Mouse (Mus musculus): Measurements from ENCODE around the gene Rab23. TPM values are rescaled to one million over a fixed set of nuclear protein-coding genes. Genes with fewer than 3 reads are reported as not detected.

Rab23 gene
- polyA plus RNA-seq, 1 experiment from 2014 or later, result 30.3 TPM

- Histone ChIP-seq H3K27me3 (ENCODE audit: control insufficient read depth, insufficient read depth, low read length) (no peaks in the 10 kb centered on the region), H3K4me2 (replicated peaks; ENCODE audit: low read depth, low read length) (no peak overlapping the region), H3K4me3 (ENCODE audit: low read depth, low read length) (no peak overlapping the region), H3K9me3 (ENCODE audit: control insufficient read depth, low read depth, low read length) (no peaks in the 10 kb centered on the region), H3K36me3 (ENCODE audit: control insufficient read depth, insufficient read depth, low read length) (no peaks in the 10 kb centered on the region), H3K4me1 (ENCODE audit: control insufficient read depth, insufficient read depth, low read length) (no peaks in the 10 kb centered on the region), H3K27ac (ENCODE audit: low read length) (no peak overlapping the region), H3K9ac (replicated peaks; ENCODE audit: low read depth, low read length) (no peak overlapping the region)
- 2% methylated on average over 10 of the region's 10 CpGs for WGBS
- ATAC-seq (ENCODE audit: insufficient number of reproducible peaks, insufficient read depth, low FRiP score, low read depth), result no peak
These were observed 4.9 kb upstream of the Rab23 start for GRCm38 (mm10) chr1:33714796-33715195.

- Histone ChIP-seq H3K9ac (replicated peaks; ENCODE audit: low read depth, low read length) (no peak overlapping the region), H3K27me3 (ENCODE audit: control insufficient read depth, insufficient read depth, low read length) (no peaks in the 10 kb centered on the region), H3K27ac (ENCODE audit: low read length) (no peak overlapping the region), H3K4me3 (ENCODE audit: low read depth, low read length) (no peak overlapping the region), H3K9me3 (ENCODE audit: control insufficient read depth, low read depth, low read length) (no peaks in the 10 kb centered on the region), H3K36me3 (ENCODE audit: control insufficient read depth, insufficient read depth, low read length) (no peaks in the 10 kb centered on the region), H3K4me2 (replicated peaks; ENCODE audit: low read depth, low read length) (no peak overlapping the region), H3K4me1 (ENCODE audit: control insufficient read depth, insufficient read depth, low read length) (peaks cover 5% of the 10 kb centered on the region; the same call in 1 of the 2 replicates)
- 75% methylated on average over 1 of the region's 1 CpGs for whole genome bisulfite sequencing
- ATAC-seq (ENCODE audit: insufficient number of reproducible peaks, insufficient read depth, low FRiP score, low read depth), result no peak
These were observed 2.1 kb upstream of the Rab23 start for GRCm38 (mm10) chr1:33717636-33718035.

GRCm38 (mm10) chr1:33720231-33720630 lies 544 bp downstream of the Rab23 start:
- Histone ChIP-seq H3K4me1 (ENCODE audit: control insufficient read depth, insufficient read depth, low read length) (peaks cover 5% of the 10 kb centered on the region; the same call in 1 of the 2 replicates), H3K27ac (ENCODE audit: low read length) (peak overlapping the region; percentile 88), H3K4me3 (ENCODE audit: low read depth, low read length) (peak overlapping the region; percentile 79), H3K4me2 (replicated peaks; ENCODE audit: low read depth, low read length) (peak overlapping the region; percentile 56), H3K9ac (replicated peaks; ENCODE audit: low read depth, low read length) (peak overlapping the region; percentile 84), H3K36me3 (ENCODE audit: control insufficient read depth, insufficient read depth, low read length) (peaks cover 17% of the 10 kb centered on the region; the same call in 1 of the 2 replicates), H3K9me3 (ENCODE audit: control insufficient read depth, low read depth, low read length) (no peaks in the 10 kb centered on the region), H3K27me3 (ENCODE audit: control insufficient read depth, insufficient read depth, low read length) (no peaks in the 10 kb centered on the region)
- WGBS, result under 1% methylated on average over 41 of the region's 41 CpGs
- ATAC-seq (ENCODE audit: insufficient number of reproducible peaks, insufficient read depth, low FRiP score, low read depth), result peak; percentile 56; the same call in 1 of the 2 replicates

GRCm38 (mm10) chr1:33721020-33721419 lies 1.3 kb downstream of the Rab23 start:
- Histone ChIP-seq H3K9ac (replicated peaks; ENCODE audit: low read depth, low read length) (no peak overlapping the region), H3K27ac (ENCODE audit: low read length) (no peak overlapping the region), H3K9me3 (ENCODE audit: control insufficient read depth, low read depth, low read length) (no peaks in the 10 kb centered on the region), H3K4me3 (ENCODE audit: low read depth, low read length) (peak overlapping the region; percentile 79; the same call in 1 of the 2 replicates), H3K4me2 (replicated peaks; ENCODE audit: low read depth, low read length) (peak overlapping the region; percentile 56; the same call in 1 of the 2 replicates), H3K36me3 (ENCODE audit: control insufficient read depth, insufficient read depth, low read length) (peaks cover 25% of the 10 kb centered on the region; the same call in 1 of the 2 replicates), H3K4me1 (ENCODE audit: control insufficient read depth, insufficient read depth, low read length) (peaks cover 5% of the 10 kb centered on the region; the same call in 1 of the 2 replicates), H3K27me3 (ENCODE audit: control insufficient read depth, insufficient read depth, low read length) (no peaks in the 10 kb centered on the region)
- ATAC-seq (ENCODE audit: insufficient number of reproducible peaks, insufficient read depth, low FRiP score, low read depth), result no peak
- whole genome bisulfite sequencing, result 74% methylated on average over 7 of the region's 7 CpGs

- Histone ChIP-seq H3K27ac (ENCODE audit: low read length) (no peak overlapping the region), H3K4me1 (ENCODE audit: control insufficient read depth, insufficient read depth, low read length) (peaks cover 5% of the 10 kb centered on the region; the same call in 1 of the 2 replicates), H3K27me3 (ENCODE audit: control insufficient read depth, insufficient read depth, low read length) (no peaks in the 10 kb centered on the region), H3K9me3 (ENCODE audit: control insufficient read depth, low read depth, low read length) (no peaks in the 10 kb centered on the region), H3K4me3 (ENCODE audit: low read depth, low read length) (no peak overlapping the region), H3K9ac (replicated peaks; ENCODE audit: low read depth, low read length) (no peak overlapping the region), H3K36me3 (ENCODE audit: control insufficient read depth, insufficient read depth, low read length) (peaks cover 51% of the 10 kb centered on the region), H3K4me2 (replicated peaks; ENCODE audit: low read depth, low read length) (no peak overlapping the region)
- no peak for ATAC-seq (ENCODE audit: insufficient number of reproducible peaks, insufficient read depth, low FRiP score, low read depth)
- 88% methylated on average over 6 of the region's 6 CpGs for WGBS
These were observed 4.8 kb downstream of the Rab23 start for GRCm38 (mm10) chr1:33724516-33724915.

GRCm38 (mm10) chr1:33725086-33725485 lies 5.4 kb downstream of the Rab23 start:
- no peak overlapping the region for H3K4me2 ChIP-seq (replicated peaks; ENCODE audit: low read depth, low read length)
- no peak overlapping the region for H3K4me3 ChIP-seq (ENCODE audit: low read depth, low read length)
- H3K27me3 ChIP-seq (ENCODE audit: control insufficient read depth, insufficient read depth, low read length), result no peaks in the 10 kb centered on the region
- no peak overlapping the region for H3K27ac ChIP-seq (ENCODE audit: low read length)
- WGBS, result 90% methylated on average over 5 of the region's 5 CpGs
- H3K36me3 ChIP-seq (ENCODE audit: control insufficient read depth, insufficient read depth, low read length), result peaks cover 51% of the 10 kb centered on the region
- peaks cover 5% of the 10 kb centered on the region; the same call in 1 of the 2 replicates for H3K4me1 ChIP-seq (ENCODE audit: control insufficient read depth, insufficient read depth, low read length)
- H3K9me3 ChIP-seq (ENCODE audit: control insufficient read depth, low read depth, low read length), result no peaks in the 10 kb centered on the region
- H3K9ac ChIP-seq (replicated peaks; ENCODE audit: low read depth, low read length), result no peak overlapping the region
- no peak for ATAC-seq (ENCODE audit: insufficient number of reproducible peaks, insufficient read depth, low FRiP score, low read depth)

- no peak overlapping the region for H3K27ac ChIP-seq (ENCODE audit: low read length)
- no peak overlapping the region for H3K9ac ChIP-seq (replicated peaks; ENCODE audit: low read depth, low read length)
- WGBS, result 87% methylated on average over 9 of the region's 9 CpGs
- H3K36me3 ChIP-seq (ENCODE audit: control insufficient read depth, insufficient read depth, low read length), result peaks cover 38% of the 10 kb centered on the region
- ATAC-seq (ENCODE audit: insufficient number of reproducible peaks, insufficient read depth, low FRiP score, low read depth), result no peak
- H3K4me2 ChIP-seq (replicated peaks; ENCODE audit: low read depth, low read length), result no peak overlapping the region
- no peaks in the 10 kb centered on the region for H3K9me3 ChIP-seq (ENCODE audit: control insufficient read depth, low read depth, low read length)
- H3K27me3 ChIP-seq (ENCODE audit: control insufficient read depth, insufficient read depth, low read length), result no peaks in the 10 kb centered on the region
- H3K4me1 ChIP-seq (ENCODE audit: control insufficient read depth, insufficient read depth, low read length), result no peaks in the 10 kb centered on the region
- H3K4me3 ChIP-seq (ENCODE audit: low read depth, low read length), result no peak overlapping the region
These were observed 13.4 kb downstream of the Rab23 start for GRCm38 (mm10) chr1:33733044-33733443.

GRCm38 (mm10) chr1:33734001-33734685 lies 14.5 kb downstream of the Rab23 start:
- H3K9me3 ChIP-seq (ENCODE audit: control insufficient read depth, low read depth, low read length), result no peaks in the 10 kb centered on the region
- H3K4me2 ChIP-seq (replicated peaks; ENCODE audit: low read depth, low read length), result no peak overlapping the region
- no peak overlapping the region for H3K4me3 ChIP-seq (ENCODE audit: low read depth, low read length)
- H3K27ac ChIP-seq (ENCODE audit: low read length), result no peak overlapping the region
- 59% methylated on average over 5 of the region's 5 CpGs for WGBS
- peaks cover 40% of the 10 kb centered on the region; the same call in 1 of the 2 replicates for H3K36me3 ChIP-seq (ENCODE audit: control insufficient read depth, insufficient read depth, low read length)
- no peak for ATAC-seq (ENCODE audit: insufficient number of reproducible peaks, insufficient read depth, low FRiP score, low read depth)
- no peaks in the 10 kb centered on the region for H3K4me1 ChIP-seq (ENCODE audit: control insufficient read depth, insufficient read depth, low read length)
- no peaks in the 10 kb centered on the region for H3K27me3 ChIP-seq (ENCODE audit: control insufficient read depth, insufficient read depth, low read length)
- no peak overlapping the region for H3K9ac ChIP-seq (replicated peaks; ENCODE audit: low read depth, low read length)
